Mouse (Mus musculus): ENCODE data around the gene Adprhl1. TPM values are rescaled to one million over a fixed set of nuclear protein-coding genes. Genes with fewer than 3 reads are reported as not detected.
A peak's percentile ranks its signal among the peaks of the same experiment; 100 is the strongest.

Adprhl1 gene
- total RNA-seq (2014; rRNA removed) (0.67 and 1.2 TPM in 2 replicates), polyA plus RNA-seq (2015; fragmentation: Nextera tagmentation; extraction: Ambion mirVana) (not detected in 2 replicates)

GRCm38 (mm10) chr8:13254019-13254418, at the start of gene Adprhl1:
Gene Adprhl1, minus strand, starts transcription at chr8:13254162.
- Histone ChIP-seq H3K27ac (ENCODE audit: low read depth, low read length) (no peak within 1 kb of the TSS), H3K4me1 (ENCODE audit: insufficient read depth) (no peaks in the 10 kb centered on the region), H3K9ac (no peak within 1 kb of the TSS), H3K36me3 (ENCODE audit: insufficient read depth) (peaks cover 34% of the 10 kb centered on the region), H3K4me2 (ENCODE audit: low read depth) (no peak within 1 kb of the TSS), H3K27me3 (ENCODE audit: insufficient read depth, low read length) (no peaks in the 10 kb centered on the region), H3K4me3 (ENCODE audit: low read depth, low read length) (no peak within 1 kb of the TSS), H3K9me3 (ENCODE audit: low read length) (no peaks in the 10 kb centered on the region)
- 38% methylated on average over 8 of the region's 8 CpGs for WGBS
- TF ChIP-seq CTCF (IDR thresholded peaks at IDR 0.05; ENCODE audit: low read depth), result peak; percentile 76
- ATAC-seq (peak; percentile 90), DNase-seq (peak; percentile 62)

- Histone ChIP-seq H3K9me3 (ENCODE audit: low read length) (no peaks in the 10 kb centered on the region), H3K4me2 (ENCODE audit: low read depth) (no peak overlapping the region), H3K9ac (no peak overlapping the region), H3K36me3 (ENCODE audit: insufficient read depth) (peaks cover 80% of the 10 kb centered on the region), H3K4me3 (ENCODE audit: low read depth, low read length) (no peak overlapping the region), H3K27me3 (ENCODE audit: insufficient read depth, low read length) (no peaks in the 10 kb centered on the region), H3K27ac (ENCODE audit: low read depth, low read length) (no peak overlapping the region), H3K4me1 (ENCODE audit: insufficient read depth) (no peaks in the 10 kb centered on the region)
- DNase-seq (no peak), ATAC-seq (no peak)
- TF ChIP-seq CTCF (IDR thresholded peaks at IDR 0.05; ENCODE audit: low read depth), result no peak
- 92% methylated on average over 7 of the region's 7 CpGs for WGBS
Observed at GRCm38 (mm10) chr8:13301036-13301435, 47.1 kb upstream of the Adprhl1 start.

GRCm38 (mm10) chr8:13299571-13299970, 45.6 kb upstream of the Adprhl1 start:
- Histone ChIP-seq H3K4me2 (ENCODE audit: low read depth) (no peak overlapping the region), H3K4me1 (ENCODE audit: insufficient read depth) (no peaks in the 10 kb centered on the region), H3K4me3 (ENCODE audit: low read depth, low read length) (no peak overlapping the region), H3K27me3 (ENCODE audit: insufficient read depth, low read length) (no peaks in the 10 kb centered on the region), H3K9me3 (ENCODE audit: low read length) (no peaks in the 10 kb centered on the region), H3K27ac (ENCODE audit: low read depth, low read length) (no peak overlapping the region), H3K9ac (no peak overlapping the region), H3K36me3 (ENCODE audit: insufficient read depth) (peaks cover 80% of the 10 kb centered on the region)
- no peak for TF ChIP-seq CTCF (IDR thresholded peaks at IDR 0.05; ENCODE audit: low read depth)
- no peak for DNase-seq
- no peak for ATAC-seq
- 95% methylated on average over 8 of the region's 8 CpGs for WGBS

- Histone ChIP-seq H3K4me3 (ENCODE audit: low read depth, low read length) (no peak overlapping the region), H3K27ac (ENCODE audit: low read depth, low read length) (no peak overlapping the region), H3K9me3 (ENCODE audit: low read length) (no peaks in the 10 kb centered on the region), H3K27me3 (ENCODE audit: insufficient read depth, low read length) (no peaks in the 10 kb centered on the region), H3K4me1 (ENCODE audit: insufficient read depth) (peaks cover 5% of the 10 kb centered on the region), H3K4me2 (ENCODE audit: low read depth) (no peak overlapping the region), H3K9ac (no peak overlapping the region), H3K36me3 (ENCODE audit: insufficient read depth) (peaks cover 48% of the 10 kb centered on the region)
- TF ChIP-seq CTCF (IDR thresholded peaks at IDR 0.05; ENCODE audit: low read depth), result no peak
- DNase-seq, result no peak
- WGBS, result 92% methylated on average over 9 of the region's 9 CpGs
- no peak for ATAC-seq
Observed at GRCm38 (mm10) chr8:13293677-13294470, 39.9 kb upstream of the Adprhl1 start.

GRCm38 (mm10) chr8:13292364-13292763, 38.4 kb upstream of the Adprhl1 start:
- Histone ChIP-seq H3K9me3 (ENCODE audit: low read length) (no peaks in the 10 kb centered on the region), H3K4me2 (ENCODE audit: low read depth) (no peak overlapping the region), H3K36me3 (ENCODE audit: insufficient read depth) (peaks cover 42% of the 10 kb centered on the region), H3K27me3 (ENCODE audit: insufficient read depth, low read length) (no peaks in the 10 kb centered on the region), H3K27ac (ENCODE audit: low read depth, low read length) (no peak overlapping the region), H3K4me1 (ENCODE audit: insufficient read depth) (peaks cover 9% of the 10 kb centered on the region), H3K9ac (no peak overlapping the region), H3K4me3 (ENCODE audit: low read depth, low read length) (no peak overlapping the region)
- TF ChIP-seq CTCF (IDR thresholded peaks at IDR 0.05; ENCODE audit: low read depth), result peak; percentile 82
- WGBS, result 25% methylated on average over 9 of the region's 9 CpGs
- ATAC-seq (no peak), DNase-seq (peak; percentile 78)

GRCm38 (mm10) chr8:13288646-13289045, 34.7 kb upstream of the Adprhl1 start:
- H3K4me1 ChIP-seq (ENCODE audit: insufficient read depth), result peaks cover 14% of the 10 kb centered on the region
- H3K4me2 ChIP-seq (ENCODE audit: low read depth), result peak overlapping the region; percentile 92
- H3K9ac ChIP-seq, result peak overlapping the region; percentile 76
- H3K4me3 ChIP-seq (ENCODE audit: low read depth, low read length), result peak overlapping the region; percentile 84
- 5% methylated on average over 6 of the region's 6 CpGs for WGBS
- H3K36me3 ChIP-seq (ENCODE audit: insufficient read depth), result peaks cover 8% of the 10 kb centered on the region
- ATAC-seq (no peak), DNase-seq (no peak)
- no peaks in the 10 kb centered on the region for H3K9me3 ChIP-seq (ENCODE audit: low read length)
- no peaks in the 10 kb centered on the region for H3K27me3 ChIP-seq (ENCODE audit: insufficient read depth, low read length)
- no peak for TF ChIP-seq CTCF (IDR thresholded peaks at IDR 0.05; ENCODE audit: low read depth)
- H3K27ac ChIP-seq (ENCODE audit: low read depth, low read length), result peak overlapping the region; percentile 86; the same call in 1 of the 2 replicates
